Comparison of ENCODE assay signal across 18 mouse cellular contexts in genomic region chr13:118513961-118514360, GRCm38 (mm10).
"Had no signal": no experiment of that assay in that cellular context is flagged by ENCODE, and none has a peak within 500 bp of the region (broad histone marks: within the 10 kb centered on the region; RNA-seq: fewer than 3 reads in every experiment).

No protein-coding gene starts in this region.

- H3K27me3 ChIP-seq: midbrain, embryonic 12.5 days; midbrain, embryonic 15.5 days; neural tube, embryonic 13.5 days; neural tube, embryonic 15.5 days had no signal

- H3K9ac ChIP-seq: lung, embryonic 14.5 days; midbrain, embryonic 12.5 days; midbrain, embryonic 15.5 days; neural tube, embryonic 13.5 days; neural tube, embryonic 15.5 days had no signal

- H3K4me2 ChIP-seq: lung, embryonic 14.5 days; midbrain, embryonic 12.5 days; midbrain, embryonic 15.5 days; neural tube, embryonic 13.5 days; neural tube, embryonic 15.5 days had no signal

- H3K4me3 ChIP-seq: midbrain, embryonic 10.5 days; midbrain, embryonic 12.5 days; midbrain, embryonic 15.5 days; myocyte; neural tube, embryonic 13.5 days; neural tube, embryonic 15.5 days had no signal

- H3K27ac ChIP-seq: midbrain, embryonic 10.5 days; midbrain, embryonic 12.5 days; midbrain, embryonic 15.5 days; neural tube, embryonic 13.5 days; neural tube, embryonic 15.5 days had no signal

- DNase-seq: lung, adult 18-20 months; lung, embryonic 14.5 days; lung, postnatal 10 days; lung, postnatal 4 days; retina, postnatal 1 day; right cerebral cortex, adult 18-20 months; right cerebral cortex, postnatal 25 days; right cerebral cortex, postnatal 4 days; spleen, adult 18-20 months; thymus, adult 18-20 months; thymus, postnatal 14 days; thymus, postnatal 36 days had no signal

- H3K4me1 ChIP-seq: midbrain, embryonic 10.5 days; midbrain, embryonic 12.5 days; midbrain, embryonic 15.5 days; neural tube, embryonic 13.5 days; neural tube, embryonic 15.5 days had no signal

- ATAC-seq: midbrain, embryonic 15.5 days had no signal

- H3K36me3 ChIP-seq: midbrain, embryonic 10.5 days; midbrain, embryonic 12.5 days; midbrain, embryonic 15.5 days; neural tube, embryonic 13.5 days; neural tube, embryonic 15.5 days had no signal

- H3K9me3 ChIP-seq: midbrain, embryonic 10.5 days; midbrain, embryonic 12.5 days; midbrain, embryonic 15.5 days; neural tube, embryonic 13.5 days; neural tube, embryonic 15.5 days had no signal
